17 mouse cellular contexts compared by ENCODE assay signal in genomic region chr2:142522471-142522870, GRCm38 (mm10).
"Had no signal": no experiment of that assay in that cellular context is flagged by ENCODE, and none has a peak within 500 bp of the region (broad histone marks: within the 10 kb centered on the region; RNA-seq: fewer than 3 reads in every experiment).

No protein-coding gene starts in this region.

- ATAC-seq: liver, embryonic 12.5 days; liver, postnatal 0 days; lung, postnatal 0 days; midbrain, embryonic 13.5 days; midbrain, embryonic 15.5 days; midbrain, embryonic 16.5 days had no signal

- DNase-seq: left cerebral cortex, postnatal 4 days; liver; liver, embryonic 13.5 days; liver, postnatal 0 days; lung, adult 18-20 months; lung, adult 2 months; lung, embryonic 14.5 days; lung, postnatal 10 days; lung, postnatal 14 days; lung, postnatal 36 days; lung, postnatal 4 days; midbrain, embryonic 14.5 days had no signal
